Mouse (Mus musculus) gastrocnemius, adult 2 months (tissue): ENCODE results near the gene AW822073. TPM values are rescaled to one million over a fixed set of nuclear protein-coding genes. Genes with fewer than 3 reads are reported as not detected.
A peak's percentile ranks its signal among the peaks of the same experiment; 100 is the strongest.
"Not testable (repeated sequence)": the region's sequence is repeated elsewhere in the genome, so short reads cannot be mapped to it uniquely, and the experiment has no call there.

Source experiments
- DNase-seq: peaks from one replicate; pipeline ENCODE4 v3.0.0; 2022
- H3K27ac ChIP-seq: fragments of 200-600 bp; 2 replicates; pipeline ENCODE4 v1.8.1; 2022; ENCODE audit warnings: mild to moderate bottlenecking
- H3K4me3 ChIP-seq: fragments of 200-600 bp; 2 replicates; pipeline ENCODE4 v1.8.1; 2022; ENCODE audit warnings: mild to moderate bottlenecking, moderate library complexity
- CTCF ChIP-seq: fragments of 200-600 bp; IDR thresholded peaks from 2 replicates; pipeline ENCODE4 v1.8.1; 2022; ENCODE audit warnings: antibody characterized with exemption, mild to moderate bottlenecking, moderate library complexity
- intact Hi-C: fragments of 180-260 bp; cut with DNase I; formaldehyde crosslinking; loops from one replicate; pipeline ENCODE4 v1.15.1; 2025
- total RNA-seq, 2 experiments: library from RNA; stranded (reverse); gene quantifications; 2 replicates each; pipeline ENCODE4 v1.2.3; 2021

Gene AW822073
- total RNA-seq, 2 experiments from 2014 or later = not detected

GRCm38 (mm10) chr10:58226357-58226756 is 1.6 kb upstream of the AW822073 start:
- H3K27ac ChIP-seq, H3K4me3 ChIP-seq, DNase-seq, intact Hi-C loops: not testable (repeated sequence)

- H3K4me3 ChIP-seq, H3K27ac ChIP-seq, intact Hi-C loops: not testable (repeated sequence)
- peak; percentile 77 for DNase-seq
These were observed 541 bp downstream of the AW822073 start for GRCm38 (mm10) chr10:58223972-58224805.

- H3K4me3 ChIP-seq, H3K27ac ChIP-seq, DNase-seq, intact Hi-C loops: not testable (repeated sequence)
These were observed 1.6 kb downstream of the AW822073 start for GRCm38 (mm10) chr10:58223161-58223560.

- H3K4me3 ChIP-seq, DNase-seq, intact Hi-C loops, H3K27ac ChIP-seq: not testable (repeated sequence)
These were observed 3.2 kb downstream of the AW822073 start for GRCm38 (mm10) chr10:58221571-58221970.

- intact Hi-C loops = no loop called here
- no peak for TF ChIP-seq CTCF
- Histone ChIP-seq H3K27ac (no peak overlapping the region), H3K4me3 (no peak overlapping the region)
- no peak for DNase-seq
These were observed 4.0 kb downstream of the AW822073 start for GRCm38 (mm10) chr10:58220726-58221125.

- DNase-seq = no peak
- no peak overlapping the region for H3K27ac ChIP-seq
- intact Hi-C loops = no loop called here
- TF ChIP-seq CTCF = no peak
- no peak overlapping the region for H3K4me3 ChIP-seq
These were observed 7.4 kb downstream of the AW822073 start for GRCm38 (mm10) chr10:58217366-58217765.

- Histone ChIP-seq H3K4me3 (no peak overlapping the region), H3K27ac (no peak overlapping the region)
- no peak for TF ChIP-seq CTCF
- DNase-seq = no peak
- intact Hi-C loops = no loop called here
These were observed 9.4 kb downstream of the AW822073 start for GRCm38 (mm10) chr10:58215353-58215752.

GRCm38 (mm10) chr10:58214934-58215333 is 9.8 kb downstream of the AW822073 start:
- intact Hi-C loops = no loop called here
- H3K4me3 ChIP-seq = no peak overlapping the region

GRCm38 (mm10) chr10:58214497-58214896 is 10.2 kb downstream of the AW822073 start:
- intact Hi-C loops = no loop called here
- H3K27ac ChIP-seq = no peak overlapping the region
- no peak for TF ChIP-seq CTCF

More at GRCm38 (mm10) chr10:58214934-58215333, 9.8 kb downstream of the AW822073 start:
- DNase-seq = no peak
- no peak overlapping the region for H3K27ac ChIP-seq
- TF ChIP-seq CTCF = no peak

GRCm38 (mm10) chr10:58212230-58212629 is 12.5 kb downstream of the AW822073 start:
- intact Hi-C loops = no loop called here
- DNase-seq = no peak
- no peak for TF ChIP-seq CTCF
- Histone ChIP-seq H3K27ac (no peak overlapping the region), H3K4me3 (no peak overlapping the region)

More at GRCm38 (mm10) chr10:58214497-58214896, 10.2 kb downstream of the AW822073 start:
- no peak for DNase-seq
- H3K4me3 ChIP-seq = no peak overlapping the region

- no peak for DNase-seq
- no peak for TF ChIP-seq CTCF
- intact Hi-C loops = no loop called here
These were observed 13.5 kb downstream of the AW822073 start for GRCm38 (mm10) chr10:58211213-58211612.

GRCm38 (mm10) chr10:58210514-58210913 is 14.2 kb downstream of the AW822073 start:
- DNase-seq = no peak
- intact Hi-C loops = no loop called here
- Histone ChIP-seq H3K27ac (no peak overlapping the region), H3K4me3 (no peak overlapping the region)
- no peak for TF ChIP-seq CTCF

More at GRCm38 (mm10) chr10:58211213-58211612, 13.5 kb downstream of the AW822073 start:
- Histone ChIP-seq H3K27ac (no peak overlapping the region), H3K4me3 (no peak overlapping the region)

GRCm38 (mm10) chr10:58209710-58210467 is 14.8 kb downstream of the AW822073 start:
- intact Hi-C loops = no loop called here
- no peak for TF ChIP-seq CTCF

More at GRCm38 (mm10) chr10:58209710-58210467, 14.8 kb downstream of the AW822073 start:
- no peak overlapping the region for H3K27ac ChIP-seq
- H3K4me3 ChIP-seq = no peak overlapping the region
- no peak for DNase-seq
